Mouse (Mus musculus) neural tube, embryonic 12.5 days (tissue): ENCODE results near the gene Prickle1. TPM values are rescaled to one million over a fixed set of nuclear protein-coding genes. Genes with fewer than 3 reads are reported as not detected.

Experiments
- ATAC-seq: fragments of 200-750 bp; cut with Nextera tagmentation; 2 replicates; pipeline ENCODE4 v1.8.0; 2017; ENCODE audit warnings: low read depth, mild to moderate bottlenecking, moderate TSS enrichment, moderate library complexity; ENCODE audit not compliant: low FRiP score
- H3K27ac ChIP-seq: fragments of 300-500 bp; sonication (generic); 2 replicates; pipeline ENCODE4 v1.5.1; 2016
- H3K27me3 ChIP-seq: fragments of 300-500 bp; sonication (generic); replicated peaks from 2 replicates; pipeline ENCODE4 v1.6.1; 2016; ENCODE audit warnings: mild to moderate bottlenecking
- H3K36me3 ChIP-seq: fragments of 300-500 bp; sonication (generic); 2 replicates; pipeline ENCODE4 v1.6.1; 2016; ENCODE audit warnings: mild to moderate bottlenecking
- H3K4me1 ChIP-seq: fragments of 300-500 bp; sonication (generic); 2 replicates; pipeline ENCODE4 v1.6.1; 2016
- H3K4me2 ChIP-seq: fragments of 300-500 bp; sonication (generic); replicated peaks from 2 replicates; pipeline ENCODE4 v1.6.1; 2016; ENCODE audit warnings: mild to moderate bottlenecking
- H3K4me3 ChIP-seq: fragments of 300-500 bp; sonication (generic); 2 replicates; pipeline ENCODE4 v1.5.1; 2016
- H3K9ac ChIP-seq: fragments of 300-500 bp; sonication (generic); 2 replicates; pipeline ENCODE4 v1.6.1; 2016; ENCODE audit warnings: mild to moderate bottlenecking
- H3K9me3 ChIP-seq: fragments of 300-500 bp; sonication (generic); 2 replicates; pipeline ENCODE4 v1.6.1; 2016; ENCODE audit warnings: mild to moderate bottlenecking
- WGBS: fragments of 180-500 bp; shearing (Covaris S2); methylation state at CpG from one replicate; pipeline ENCODE4 v1.1.7; 2016; 5-methylcytosine and 5-hydroxymethylcytosine counted together
- polyA plus RNA-seq: library from polyadenylated mRNA; unstranded; fragments of >200 nt; fragmentation: Nextera tagmentation; extraction: Ambion mirVana; gene quantifications from 2 replicates; pipeline ENCODE4 v1.2.1, GENCODE M21; 2016

Prickle1 gene
- polyA plus RNA-seq: 19.2 and 19.5 TPM in 2 replicates

DNA sequence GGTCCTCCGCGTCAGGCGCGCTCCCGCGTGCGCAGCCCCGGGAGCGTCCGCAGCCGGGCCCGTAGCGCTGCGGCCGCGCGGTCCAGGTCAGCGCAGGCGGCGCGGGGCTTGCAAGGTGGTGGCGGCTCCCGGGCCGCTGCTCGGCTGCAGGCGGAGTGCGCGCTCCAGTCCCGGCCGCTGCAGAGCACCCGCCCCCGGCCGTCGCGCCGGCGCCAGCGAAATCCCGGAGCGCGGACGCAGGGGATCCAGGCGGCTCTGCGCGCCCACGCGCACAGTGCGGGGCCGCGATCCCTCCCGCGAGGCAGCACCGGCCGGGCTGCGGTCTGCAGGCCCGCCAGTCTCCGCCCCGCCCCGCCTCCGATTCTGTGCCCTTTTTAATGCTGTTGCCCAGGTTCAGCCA lies at the start of gene Prickle1:
TSS of gene Prickle1 (minus strand) at position 146 of the 400 bp plus-strand sequence.
- no peaks in the 10 kb centered on the region for H3K36me3 ChIP-seq
- peak within 1 kb of the TSS; percentile 80 for H3K4me3 ChIP-seq
- H3K9ac ChIP-seq: peak within 1 kb of the TSS; percentile 87
- peaks cover 22% of the 10 kb centered on the region for H3K4me1 ChIP-seq
- peak within 1 kb of the TSS; percentile 91 for H3K4me2 ChIP-seq
- under 1% methylated on average over 60 of the region's 60 CpGs for WGBS
- H3K27me3 ChIP-seq: no peaks in the 10 kb centered on the region
- H3K9me3 ChIP-seq: no peaks in the 10 kb centered on the region
- H3K27ac ChIP-seq: peak within 1 kb of the TSS; percentile 79
- ATAC-seq: peak; percentile 96

DNA sequence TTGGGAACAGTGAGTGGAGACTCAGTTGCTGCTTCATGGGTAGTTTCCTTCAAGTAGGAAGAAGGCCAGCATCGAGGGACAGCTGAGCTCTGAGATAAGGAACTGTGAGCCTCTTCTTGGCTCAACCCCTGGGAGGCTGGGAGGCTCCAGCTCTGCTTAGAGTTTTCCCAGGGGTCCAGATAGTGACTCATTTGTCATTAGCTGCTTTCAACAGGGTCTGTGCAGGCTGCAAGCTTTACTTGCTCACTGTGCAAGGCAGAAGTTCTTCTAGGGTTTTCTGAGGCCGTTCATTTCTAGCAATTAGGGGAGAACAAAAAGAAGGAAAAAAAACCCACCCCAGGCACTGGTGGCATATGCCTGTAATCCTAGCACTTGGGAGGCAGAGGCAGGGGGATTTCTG lies 44.5 kb upstream of the Prickle1 start:
- WGBS: 82% methylated on average over 2 of the region's 2 CpGs

DNA sequence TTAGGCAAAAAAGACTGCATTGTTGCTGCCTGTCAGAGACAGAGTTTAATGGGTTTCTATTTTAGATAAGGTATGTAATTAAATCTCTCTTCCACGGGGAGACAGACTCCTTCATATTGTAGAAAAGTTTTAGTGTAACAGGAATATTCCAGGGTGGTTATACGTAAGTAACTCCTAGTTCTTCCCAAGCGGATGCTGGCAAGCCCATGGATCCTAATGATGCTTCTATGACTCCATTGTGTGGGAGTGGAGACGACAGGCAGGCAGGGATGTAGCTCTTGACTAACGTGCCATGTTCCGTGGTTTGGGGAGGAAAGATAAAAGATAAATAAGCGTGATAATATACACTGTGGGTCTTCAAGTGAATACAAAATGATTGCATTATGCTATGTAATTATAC lies 41.3 kb upstream of the Prickle1 start:
- H3K27ac ChIP-seq: no peak overlapping the region
- H3K36me3 ChIP-seq: no peaks in the 10 kb centered on the region
- H3K4me3 ChIP-seq: no peak overlapping the region
- H3K4me2 ChIP-seq: no peak overlapping the region
- H3K9ac ChIP-seq: no peak overlapping the region
- 0 out of 2 replicates have a peak, but pooled peaks cover 3% of the 10 kb centered on the region for H3K9me3 ChIP-seq
- H3K4me1 ChIP-seq: no peaks in the 10 kb centered on the region
- 85% methylated on average over 7 of the region's 7 CpGs for WGBS
- no peaks in the 10 kb centered on the region for H3K27me3 ChIP-seq
- no peak for ATAC-seq

More for the DNA sequence above, 44.5 kb upstream of the Prickle1 start:
- no peak overlapping the region for H3K4me3 ChIP-seq
- no peak overlapping the region for H3K27ac ChIP-seq
- H3K27me3 ChIP-seq: no peaks in the 10 kb centered on the region
- 0 out of 2 replicates have a peak, but pooled peaks cover 3% of the 10 kb centered on the region for H3K9me3 ChIP-seq
- no peak overlapping the region for H3K4me2 ChIP-seq
- H3K4me1 ChIP-seq: no peaks in the 10 kb centered on the region
- H3K36me3 ChIP-seq: no peaks in the 10 kb centered on the region
- no peak for ATAC-seq
- no peak overlapping the region for H3K9ac ChIP-seq

DNA sequence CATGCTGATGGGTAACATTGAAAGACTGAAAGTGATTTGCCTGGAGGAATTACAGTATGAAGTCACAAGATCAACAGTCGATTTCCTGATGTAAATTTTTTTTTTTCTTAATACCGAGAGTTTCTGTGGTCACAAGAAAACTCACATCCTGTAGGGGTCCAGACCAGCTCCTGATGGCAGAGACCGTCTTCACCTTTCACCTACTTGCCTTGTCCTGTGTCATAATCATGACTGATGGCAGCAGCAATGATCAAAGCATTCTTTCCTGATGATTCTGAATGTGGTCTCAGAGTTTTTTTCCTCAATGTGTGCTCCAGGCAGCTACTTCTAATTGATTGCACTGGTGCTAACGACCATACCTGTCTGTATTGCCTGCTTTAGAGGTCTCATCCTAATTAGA lies 39.9 kb upstream of the Prickle1 start:
- no peak overlapping the region for H3K4me3 ChIP-seq
- no peak for ATAC-seq
- no peak overlapping the region for H3K9ac ChIP-seq
- WGBS: 67% methylated on average over 4 of the region's 4 CpGs
- H3K4me1 ChIP-seq: no peaks in the 10 kb centered on the region
- no peaks in the 10 kb centered on the region for H3K36me3 ChIP-seq
- 0 out of 2 replicates have a peak, but pooled peaks cover 3% of the 10 kb centered on the region for H3K9me3 ChIP-seq
- H3K27me3 ChIP-seq: no peaks in the 10 kb centered on the region
- H3K27ac ChIP-seq: no peak overlapping the region
- H3K4me2 ChIP-seq: no peak overlapping the region

DNA sequence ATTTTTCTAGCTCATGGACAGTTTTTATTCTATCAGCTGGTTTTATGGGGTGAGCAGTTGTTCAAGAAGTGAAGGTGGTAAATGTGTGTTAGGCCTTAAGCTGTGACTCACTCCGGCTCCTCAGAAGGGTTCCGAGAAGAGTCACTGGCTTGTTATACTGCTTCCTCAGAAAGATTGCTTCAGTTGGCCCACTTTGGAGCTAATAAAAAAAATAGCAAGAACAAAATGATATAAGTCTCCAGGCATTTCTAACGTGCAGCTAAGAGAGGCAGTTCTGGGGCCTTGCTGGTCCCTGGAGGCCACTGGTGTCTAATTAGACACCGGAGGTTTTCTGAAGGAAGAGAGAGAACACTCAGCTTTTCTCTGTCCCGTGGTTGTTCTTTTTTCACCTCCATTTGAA lies 38.8 kb upstream of the Prickle1 start:
- no peak overlapping the region for H3K4me2 ChIP-seq
- H3K27ac ChIP-seq: no peak overlapping the region
- H3K9me3 ChIP-seq: no peaks in the 10 kb centered on the region
- H3K27me3 ChIP-seq: no peaks in the 10 kb centered on the region
- no peak for ATAC-seq
- H3K9ac ChIP-seq: no peak overlapping the region
- no peak overlapping the region for H3K4me3 ChIP-seq
- 81% methylated on average over 5 of the region's 5 CpGs for WGBS
- H3K36me3 ChIP-seq: no peaks in the 10 kb centered on the region
- no peaks in the 10 kb centered on the region for H3K4me1 ChIP-seq

DNA sequence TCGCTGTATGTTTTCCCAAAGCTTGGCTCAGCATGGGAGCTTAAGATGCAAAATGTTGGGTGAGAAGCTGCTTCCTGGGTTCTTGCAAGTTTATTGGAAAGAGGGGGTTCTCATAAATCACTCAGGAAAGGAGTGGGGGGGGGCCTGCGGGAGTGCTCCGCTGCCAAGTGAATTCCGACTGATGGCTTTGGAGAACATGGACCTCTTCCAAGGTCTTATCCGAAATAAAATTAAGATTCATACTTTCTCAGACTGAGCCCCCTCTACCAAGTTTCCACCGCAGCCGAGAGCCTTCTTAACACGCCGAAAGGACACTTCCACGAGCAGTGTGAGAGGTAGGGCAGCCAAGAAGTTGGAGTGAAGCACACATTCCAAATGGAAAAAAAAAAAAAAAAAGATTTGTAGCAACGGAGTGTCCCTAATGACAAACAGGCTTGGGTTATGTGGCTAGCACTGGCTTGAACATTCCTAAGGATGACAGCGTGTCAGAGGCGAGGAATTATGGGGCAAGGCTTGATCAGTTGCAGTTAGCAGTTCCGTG lies 34.4 kb upstream of the Prickle1 start:
- Histone ChIP-seq H3K4me1 (no peaks in the 10 kb centered on the region), H3K27ac (no peak overlapping the region), H3K27me3 (no peaks in the 10 kb centered on the region), H3K4me2 (no peak overlapping the region), H3K36me3 (no peaks in the 10 kb centered on the region), H3K9me3 (no peaks in the 10 kb centered on the region), H3K4me3 (no peak overlapping the region), H3K9ac (no peak overlapping the region)
- ATAC-seq: no peak
- 82% methylated on average over 14 of the region's 14 CpGs for WGBS

DNA sequence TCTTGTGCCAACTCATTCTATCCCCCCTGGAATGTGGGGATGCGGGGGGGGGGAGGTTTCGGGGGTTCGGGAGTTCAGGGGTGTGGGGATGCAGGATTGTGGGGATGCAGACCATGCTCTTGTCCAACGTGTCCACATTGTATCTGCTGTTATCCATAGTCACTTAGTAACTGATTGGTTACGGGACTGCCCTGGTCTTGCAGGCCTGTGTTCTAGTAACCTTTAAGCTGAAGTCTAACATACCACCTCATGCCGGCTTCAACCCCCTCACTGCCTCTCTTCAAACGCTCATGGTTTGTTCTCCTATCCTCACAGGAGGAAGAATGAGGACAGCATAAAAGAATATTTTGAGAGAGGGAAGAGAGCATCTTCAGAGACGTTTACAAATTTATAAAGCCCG lies 33.5 kb upstream of the Prickle1 start:
- no peaks in the 10 kb centered on the region for H3K36me3 ChIP-seq
- no peak overlapping the region for H3K4me2 ChIP-seq
- no peak overlapping the region for H3K9ac ChIP-seq
- H3K9me3 ChIP-seq: no peaks in the 10 kb centered on the region
- H3K27ac ChIP-seq: no peak overlapping the region
- no peaks in the 10 kb centered on the region for H3K4me1 ChIP-seq
- no peak for ATAC-seq
- H3K27me3 ChIP-seq: no peaks in the 10 kb centered on the region
- H3K4me3 ChIP-seq: no peak overlapping the region
- WGBS: 92% methylated on average over 9 of the region's 9 CpGs

DNA sequence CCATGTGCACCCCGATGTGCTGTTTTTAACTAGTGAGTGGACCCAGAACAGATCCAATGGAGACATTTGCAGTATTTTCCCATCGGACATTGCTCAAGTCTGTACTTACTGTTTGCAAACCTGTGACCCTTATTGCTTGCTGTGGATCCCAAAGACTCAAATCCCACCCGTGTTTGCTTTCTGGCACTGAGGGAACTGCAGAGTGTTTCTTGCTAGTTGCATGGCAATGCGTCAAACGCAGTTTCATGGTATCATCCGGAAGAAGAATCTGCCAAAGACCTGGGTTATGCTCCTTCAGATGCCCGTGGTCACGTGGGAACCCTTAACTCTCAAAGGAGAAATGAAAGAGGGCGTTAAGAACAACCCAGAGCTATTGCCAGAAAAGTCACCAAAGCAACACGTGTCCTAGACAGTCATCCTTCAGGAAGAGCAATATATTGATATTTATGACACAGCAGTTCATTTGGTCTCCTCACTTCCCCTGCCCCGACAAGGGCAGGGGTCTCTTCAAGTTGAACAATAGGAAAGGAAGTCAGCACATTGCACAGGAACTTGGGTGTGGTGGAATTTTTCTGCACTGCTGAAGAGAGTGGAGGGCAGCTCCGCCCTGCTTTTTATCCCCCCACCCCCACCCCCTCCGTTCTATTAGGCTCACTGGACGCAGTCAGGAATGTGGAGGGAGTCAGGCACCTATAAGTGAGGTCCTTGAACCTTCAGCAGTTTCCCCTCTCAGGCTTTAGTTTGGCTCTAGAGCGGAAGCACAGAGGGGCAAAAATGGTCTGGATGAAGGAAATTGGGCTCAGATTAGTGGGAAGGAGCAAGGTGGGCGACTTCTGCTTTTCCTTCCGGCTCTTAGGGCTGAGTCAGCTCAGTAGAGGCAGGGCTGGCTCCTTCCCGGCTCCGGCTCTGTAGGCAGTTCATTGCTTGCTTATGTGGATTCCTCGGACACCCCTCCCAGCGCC lies 32.4 kb upstream of the Prickle1 start:
- 81% methylated on average over 21 of the region's 21 CpGs for WGBS
- no peak overlapping the region for H3K9ac ChIP-seq
- no peaks in the 10 kb centered on the region for H3K9me3 ChIP-seq
- H3K36me3 ChIP-seq: no peaks in the 10 kb centered on the region
- no peaks in the 10 kb centered on the region for H3K4me1 ChIP-seq
- no peak for ATAC-seq
- H3K27me3 ChIP-seq: no peaks in the 10 kb centered on the region
- no peak overlapping the region for H3K4me3 ChIP-seq
- H3K4me2 ChIP-seq: no peak overlapping the region
- H3K27ac ChIP-seq: no peak overlapping the region

DNA sequence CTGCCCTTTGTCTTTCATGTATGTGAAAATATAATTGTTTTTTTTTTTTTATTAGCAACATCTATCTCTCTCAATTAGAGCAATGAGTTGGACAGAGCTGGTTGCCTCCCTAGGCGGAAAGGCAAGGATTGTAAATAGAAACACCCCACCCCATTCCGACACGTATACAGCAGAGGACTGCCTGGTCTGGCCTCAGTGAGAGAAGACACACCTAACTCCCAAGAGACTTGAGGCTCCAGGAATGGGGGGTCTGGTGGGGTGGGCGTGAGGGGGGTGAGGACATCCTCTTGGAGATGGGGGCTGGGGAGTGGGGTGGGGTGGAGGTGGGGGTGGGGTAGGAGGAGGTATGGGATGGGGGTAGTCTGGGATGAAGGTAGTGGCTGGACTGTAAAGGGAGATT lies 23.9 kb upstream of the Prickle1 start:
- Histone ChIP-seq H3K36me3 (no peaks in the 10 kb centered on the region), H3K4me2 (no peak overlapping the region), H3K9me3 (0 out of 2 replicates have a peak, but pooled peaks cover 7% of the 10 kb centered on the region), H3K4me1 (no peaks in the 10 kb centered on the region), H3K27me3 (no peaks in the 10 kb centered on the region), H3K9ac (no peak overlapping the region), H3K27ac (no peak overlapping the region), H3K4me3 (no peak overlapping the region)
- ATAC-seq: no peak
- 58% methylated on average over 4 of the region's 4 CpGs for WGBS

DNA sequence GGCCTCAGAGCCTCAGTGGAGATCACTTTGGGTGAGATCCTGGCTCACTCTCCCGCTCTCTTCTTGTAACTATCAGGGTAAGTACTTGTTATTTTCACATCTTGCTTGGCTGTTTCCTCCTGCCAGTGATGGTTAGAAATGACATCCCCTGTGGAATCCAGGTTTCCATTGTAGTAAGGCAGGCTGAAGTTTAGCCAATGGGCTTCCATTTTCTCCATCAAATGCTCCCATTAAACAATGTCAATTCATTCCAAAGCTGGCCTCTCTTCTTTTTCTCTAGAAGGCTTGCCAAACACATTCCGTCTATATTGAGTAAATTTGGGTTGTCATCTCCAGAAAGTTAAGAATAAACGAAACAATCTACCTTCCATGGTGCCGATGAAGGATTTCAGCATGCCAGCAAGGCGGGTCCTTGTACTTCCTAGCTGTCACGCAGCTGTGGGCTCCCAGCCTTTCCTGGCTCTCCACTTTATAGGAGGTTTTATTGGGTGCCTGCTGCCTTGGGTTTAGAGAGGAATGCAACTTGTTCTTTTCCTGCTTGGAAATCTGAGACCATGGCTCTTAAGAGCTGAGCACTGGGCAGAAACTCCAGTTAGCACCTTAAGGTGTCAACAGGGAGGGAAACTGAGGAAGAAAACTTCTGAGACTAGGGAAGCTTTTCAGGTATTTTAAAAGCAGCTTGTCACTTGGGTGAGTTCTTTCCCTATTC lies 22.9 kb upstream of the Prickle1 start:
- Histone ChIP-seq H3K36me3 (no peaks in the 10 kb centered on the region), H3K9ac (no peak overlapping the region)

DNA sequence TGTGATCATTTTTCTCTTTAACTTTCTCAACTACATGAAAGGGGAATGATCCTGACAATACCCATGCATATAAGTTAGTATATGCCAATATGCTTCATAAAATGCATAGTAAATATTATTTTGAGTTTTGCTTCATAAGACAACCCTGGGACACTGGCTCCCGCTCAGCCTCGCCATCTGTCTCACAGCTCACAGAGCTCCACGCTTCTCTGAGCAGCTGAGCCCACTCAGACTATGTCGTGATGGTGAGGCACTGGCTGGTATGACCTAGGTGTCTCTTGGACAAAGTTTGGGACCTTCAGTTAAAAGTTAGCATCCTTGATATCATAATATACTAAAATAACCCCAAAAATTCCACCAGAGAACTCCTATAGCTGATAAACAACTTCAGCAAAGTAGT lies 20.6 kb upstream of the Prickle1 start:
- no peaks in the 10 kb centered on the region for H3K4me1 ChIP-seq
- H3K9ac ChIP-seq: no peak overlapping the region
- no peak overlapping the region for H3K4me2 ChIP-seq
- no peaks in the 10 kb centered on the region for H3K36me3 ChIP-seq
- no peak for ATAC-seq
- 95% methylated on average over 4 of the region's 4 CpGs for WGBS
- no peaks in the 10 kb centered on the region for H3K27me3 ChIP-seq
- H3K27ac ChIP-seq: no peak overlapping the region
- no peak overlapping the region for H3K4me3 ChIP-seq
- H3K9me3 ChIP-seq: 0 out of 2 replicates have a peak, but pooled peaks cover 7% of the 10 kb centered on the region

More for the DNA sequence above, 22.9 kb upstream of the Prickle1 start:
- H3K27ac ChIP-seq: no peak overlapping the region
- WGBS: 65% methylated on average over 6 of the region's 6 CpGs
- H3K4me3 ChIP-seq: no peak overlapping the region
- no peak for ATAC-seq
- no peaks in the 10 kb centered on the region for H3K27me3 ChIP-seq
- no peaks in the 10 kb centered on the region for H3K4me1 ChIP-seq
- H3K9me3 ChIP-seq: 0 out of 2 replicates have a peak, but pooled peaks cover 7% of the 10 kb centered on the region
- no peak overlapping the region for H3K4me2 ChIP-seq

DNA sequence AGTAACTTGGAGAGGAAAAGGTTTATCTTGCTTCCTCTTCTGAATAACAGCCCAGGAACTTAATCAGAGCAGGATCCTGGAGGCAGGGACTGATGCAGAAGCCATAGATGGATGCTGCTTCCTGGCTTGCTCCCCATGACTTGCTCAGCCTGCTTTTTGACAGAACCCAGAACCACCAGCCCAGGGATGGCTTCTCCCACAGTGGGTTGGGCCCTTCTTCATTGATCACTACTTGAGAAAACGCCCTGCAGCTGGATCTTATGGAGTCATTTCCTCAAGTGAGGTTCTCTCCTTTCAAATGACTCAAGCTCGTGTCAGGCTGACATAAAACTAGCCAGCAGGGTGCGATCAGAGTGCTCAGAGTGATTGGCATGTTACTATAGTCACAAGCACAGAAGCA lies 19.3 kb upstream of the Prickle1 start:
- no peak overlapping the region for H3K4me2 ChIP-seq
- no peak overlapping the region for H3K4me3 ChIP-seq
- H3K9ac ChIP-seq: no peak overlapping the region
- no peaks in the 10 kb centered on the region for H3K27me3 ChIP-seq
- H3K9me3 ChIP-seq: 0 out of 2 replicates have a peak, but pooled peaks cover 7% of the 10 kb centered on the region
- 74% methylated on average over 3 of the region's 3 CpGs for WGBS
- no peaks in the 10 kb centered on the region for H3K36me3 ChIP-seq
- H3K4me1 ChIP-seq: no peaks in the 10 kb centered on the region
- ATAC-seq: no peak
- H3K27ac ChIP-seq: no peak overlapping the region
